Mouse (Mus musculus): ENCODE measurements around the gene Timm29. TPM values are rescaled to one million over a fixed set of nuclear protein-coding genes. Genes with fewer than 3 reads are reported as not detected.

The Timm29 gene
- polyA plus RNA-seq, 1 experiment from 2014 or later: 68.4 TPM

MicroRNA genes within 50 kb of the gene (microRNA counts, 519-probe panel; counts per million panel counts)
- not detected for microRNA mmu-miR-1946b

Small RNAs within 50 kb of the gene (microRNA-seq; reads per million reads assigned to microRNA genes)
- gene Mir1946b: not detected

Other genes with a start within 250 kb of the Timm29 start
- 248 and 249 TPM in 2 replicates for gene Ilf3, start 224.9 kb upstream of the Timm29 start, polyA plus RNA-seq (2014; fragmentation: Nextera tagmentation; extraction: Ambion mirVana)
- 51.4 and 53.7 TPM in 2 replicates for gene Qtrt1, start 180.9 kb upstream of the Timm29 start, polyA plus RNA-seq (2014; fragmentation: Nextera tagmentation; extraction: Ambion mirVana)
- 54.2 and 65.3 TPM in 2 replicates for gene Dnm2, start 167.8 kb upstream of the Timm29 start, polyA plus RNA-seq (2014; fragmentation: Nextera tagmentation; extraction: Ambion mirVana)
- 56.9 and 58.3 TPM in 2 replicates for gene Tmed1, start 82.5 kb upstream of the Timm29 start, polyA plus RNA-seq (2014; fragmentation: Nextera tagmentation; extraction: Ambion mirVana)
- gene AB124611, start 66.5 kb upstream of the Timm29 start, polyA plus RNA-seq (2014; fragmentation: Nextera tagmentation; extraction: Ambion mirVana): 0.74 and 1.9 TPM in 2 replicates
- gene Carm1, start 45.8 kb upstream of the Timm29 start, polyA plus RNA-seq (2014; fragmentation: Nextera tagmentation; extraction: Ambion mirVana): 22.8 and 26.7 TPM in 2 replicates
- gene Yipf2, start 106 bp downstream of the Timm29 start, polyA plus RNA-seq (2014; fragmentation: Nextera tagmentation; extraction: Ambion mirVana): 16.9 and 18.2 TPM in 2 replicates
- gene Smarca4, start 23.4 kb downstream of the Timm29 start, polyA plus RNA-seq (2014; fragmentation: Nextera tagmentation; extraction: Ambion mirVana): 128 and 153 TPM in 2 replicates
- gene Ldlr, start 130.8 kb downstream of the Timm29 start, polyA plus RNA-seq (2014; fragmentation: Nextera tagmentation; extraction: Ambion mirVana): 5.2 and 6.8 TPM in 2 replicates
- 53.7 and 64.3 TPM in 2 replicates for gene Spc24, start 167.6 kb downstream of the Timm29 start, polyA plus RNA-seq (2014; fragmentation: Nextera tagmentation; extraction: Ambion mirVana)
- 0.99 and 1.3 TPM in 2 replicates for gene Kank2, start 206.0 kb downstream of the Timm29 start, polyA plus RNA-seq (2014; fragmentation: Nextera tagmentation; extraction: Ambion mirVana)
- 0.26 TPM in 1 of 2 replicates, not detected in the other for gene Angptl8, start 242.8 kb downstream of the Timm29 start, polyA plus RNA-seq (2014; fragmentation: Nextera tagmentation; extraction: Ambion mirVana)

Measured in forebrain, embryonic 14.5 days (tissue).